ENCODE assay signal across 27 mouse cellular contexts in the genomic region with DNA sequence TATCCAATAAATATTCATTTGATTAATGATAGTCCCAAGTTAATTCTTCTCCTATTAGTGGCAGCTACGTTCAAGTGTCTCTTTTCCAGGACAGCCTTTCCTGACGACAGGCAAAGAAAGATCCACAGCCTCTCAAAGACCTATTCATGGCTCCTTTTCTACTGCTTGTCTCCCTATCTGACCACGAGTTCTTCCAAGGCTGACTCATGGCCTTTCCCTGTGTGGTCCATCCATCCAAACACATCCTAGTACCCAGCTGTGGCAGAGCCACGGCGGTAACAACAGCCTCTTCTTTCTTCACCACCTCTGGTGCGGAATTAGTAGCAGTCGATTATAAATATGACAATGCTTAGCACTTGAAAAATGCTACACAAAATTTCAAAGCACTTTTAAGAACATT.
DNase-seq lines count a peak whose midpoint lies in the region; ATAC-seq lines count a peak whose summit lies in the region.
"Had no signal": no experiment of that assay in that cellular context is flagged by ENCODE, and none has a peak within 500 bp of the region (broad histone marks: within the 10 kb centered on the region; RNA-seq: fewer than 3 reads in every experiment).

No protein-coding gene starts in this region.

- peaks cover 75% of the 10 kb centered on the region for H3K4me1 ChIP-seq in heart, embryonic 11.5 days (ENCODE audit: control insufficient read depth, insufficient read depth, low read length)
- peaks cover 88% of the 10 kb centered on the region for H3K4me1 ChIP-seq in lung, embryonic 15.5 days

- H3K36me3 ChIP-seq in heart, embryonic 11.5 days (ENCODE audit: control insufficient read depth, insufficient read depth, low read length), result no peaks in the 10 kb centered on the region
- no peaks in the 10 kb centered on the region for H3K36me3 ChIP-seq in lung, embryonic 15.5 days
- H3K36me3 ChIP-seq: embryonic facial prominence, embryonic 12.5 days; embryonic facial prominence, embryonic 15.5 days; hindbrain, embryonic 10.5 days; hindbrain, embryonic 13.5 days; intestine, embryonic 15.5 days had no signal

- no peak overlapping the region for H3K4me2 ChIP-seq in heart, embryonic 11.5 days
- H3K4me2 ChIP-seq in lung, embryonic 15.5 days, result no peak overlapping the region
- H3K4me2 ChIP-seq: embryonic facial prominence, embryonic 12.5 days; embryonic facial prominence, embryonic 15.5 days; heart, embryonic 13.5 days; hindbrain, embryonic 13.5 days; intestine, embryonic 15.5 days had no signal

- WGBS in heart, embryonic 11.5 days (ENCODE audit: insufficient replicate concordance), result 46% methylated on average over 7 of the region's 7 CpGs
- 59% methylated on average over 7 of the region's 7 CpGs for WGBS in lung, embryonic 15.5 days

- DNase-seq in adrenal gland, adult 2 months, result peak; percentile 56
- DNase-seq in adrenal gland, adult 8-10 months, result no peak
- DNase-seq in heart, adult 8-10 months (ENCODE audit: low spot score), result no peak
- no peak for DNase-seq in lung, postnatal 25 days (ENCODE audit: low spot score)
- DNase-seq in ovary, postnatal 36 days (ENCODE audit: low spot score), result no peak
- DNase-seq: adrenal gland, postnatal 25 days; cerebellum, adult 18-20 months; cerebellum, adult 9-10 months; cerebellum, postnatal 14 days; forebrain, postnatal 0 days; gastrocnemius, postnatal 25 days; heart, adult 2 months; heart, postnatal 36 days; kidney, adult 11 months; kidney, adult 8-10 months had no signal

- H3K27me3 ChIP-seq in heart, embryonic 11.5 days (ENCODE audit: control insufficient read depth, insufficient read depth, low read length), result no peaks in the 10 kb centered on the region
- no peaks in the 10 kb centered on the region for H3K27me3 ChIP-seq in lung, embryonic 15.5 days
- H3K27me3 ChIP-seq: embryonic facial prominence, embryonic 12.5 days; embryonic facial prominence, embryonic 15.5 days; heart, embryonic 13.5 days; hindbrain, embryonic 13.5 days; intestine, embryonic 15.5 days had no signal

- no peak for ATAC-seq in heart, embryonic 11.5 days (replicated peaks; ENCODE audit: insufficient number of reproducible peaks, low FRiP score, low TSS enrichment)
- no peak for ATAC-seq in lung, embryonic 15.5 days (ENCODE audit: borderline replicate concordance, extremely low read depth, low FRiP score, low TSS enrichment)
- ATAC-seq: activated CD4-positive, CD25-positive, alpha-beta regulatory T cell, adult 4 months; CD4-positive, CD25-positive, alpha-beta regulatory T cell, adult 4 months; forebrain, embryonic 14.5 days; forebrain, postnatal 0 days; hindbrain, embryonic 16.5 days; intestine, embryonic 15.5 days had no signal

- H3K4me3 ChIP-seq in heart, embryonic 11.5 days (ENCODE audit: low read depth, low read length), result no peak overlapping the region
- H3K4me3 ChIP-seq in lung, embryonic 15.5 days, result no peak overlapping the region
- H3K4me3 ChIP-seq: embryonic facial prominence, embryonic 12.5 days; embryonic facial prominence, embryonic 15.5 days; heart, adult 2 months; heart, embryonic 13.5 days; hindbrain, embryonic 10.5 days; hindbrain, embryonic 13.5 days; intestine, embryonic 15.5 days had no signal

- 0 out of 2 replicates have a peak overlapping the region, but pooled peaks have one; percentile 8 for H3K27ac ChIP-seq in heart, embryonic 11.5 days (ENCODE audit: low read depth, low read length)
- H3K27ac ChIP-seq in lung, embryonic 15.5 days, result 0 out of 2 replicates have a peak overlapping the region, but pooled peaks have one; percentile 13
- H3K27ac ChIP-seq: embryonic facial prominence, embryonic 12.5 days; embryonic facial prominence, embryonic 15.5 days; heart, adult 2 months; hindbrain, embryonic 10.5 days; hindbrain, embryonic 13.5 days; intestine, embryonic 15.5 days had no signal

- H3K9me3 ChIP-seq in heart, embryonic 11.5 days (replicated peaks; ENCODE audit: control insufficient read depth, low read length), result no peaks in the 10 kb centered on the region
- no peaks in the 10 kb centered on the region for H3K9me3 ChIP-seq in lung, embryonic 15.5 days
- H3K9me3 ChIP-seq: embryonic facial prominence, embryonic 12.5 days; embryonic facial prominence, embryonic 15.5 days; heart, embryonic 13.5 days; hindbrain, embryonic 10.5 days; hindbrain, embryonic 13.5 days; intestine, embryonic 15.5 days had no signal

- H3K9ac ChIP-seq in heart, embryonic 11.5 days (ENCODE audit: low read depth, low read length), result no peak overlapping the region
- H3K9ac ChIP-seq in lung, embryonic 15.5 days, result no peak overlapping the region
- H3K9ac ChIP-seq: embryonic facial prominence, embryonic 12.5 days; embryonic facial prominence, embryonic 15.5 days; forebrain, postnatal 0 days; heart, embryonic 13.5 days; hindbrain, embryonic 13.5 days; intestine, embryonic 15.5 days had no signal
